Mouse (Mus musculus) hindbrain, postnatal 0 days (tissue): ENCODE measurements around the gene Nol10. TPM values are rescaled to one million over a fixed set of nuclear protein-coding genes. Genes with fewer than 3 reads are reported as not detected.
"Not testable (repeated sequence)": the region's sequence is repeated elsewhere in the genome, so short reads cannot be mapped to it uniquely, and the experiment has no call there.

ENCODE experiments used
- ATAC-seq: fragments of 200-750 bp; cut with Nextera tagmentation; 2 replicates; pipeline ENCODE4 v1.8.0; 2017; ENCODE audit warnings: mild to moderate bottlenecking, moderate TSS enrichment, moderate library complexity
- DNase-seq: peaks from one replicate; pipeline ENCODE4 v3.0.0-alpha.2; 2015; ENCODE audit warnings: low spot score
- H3K27ac ChIP-seq: fragments of 300-500 bp; sonication (generic); 2 replicates; pipeline ENCODE4 v1.5.1; 2014; ENCODE audit warnings: mild to moderate bottlenecking
- H3K27me3 ChIP-seq: fragments of 300-500 bp; sonication (generic); 2 replicates; pipeline ENCODE4 v1.6.1; 2014; ENCODE audit warnings: low read length, mixed read lengths; ENCODE audit not compliant: insufficient read depth
- H3K36me3 ChIP-seq: fragments of 300-500 bp; sonication (generic); 2 replicates; pipeline ENCODE4 v1.6.1; 2014; ENCODE audit warnings: low read length, mixed read lengths; ENCODE audit not compliant: insufficient read depth
- H3K4me1 ChIP-seq: fragments of 300-500 bp; sonication (generic); 2 replicates; pipeline ENCODE4 v1.6.1; 2014; ENCODE audit warnings: antibody characterized with exemption, low read length, mixed read lengths; ENCODE audit not compliant: insufficient read depth
- H3K4me2 ChIP-seq: fragments of 300-500 bp; sonication (generic); 2 replicates; pipeline ENCODE4 v1.6.1; 2014; ENCODE audit warnings: low read depth, mild to moderate bottlenecking, low read length, moderate library complexity, mixed read lengths
- H3K4me3 ChIP-seq: fragments of 300-500 bp; sonication (generic); 2 replicates; pipeline ENCODE4 v1.5.1; 2014; ENCODE audit warnings: low read length
- H3K9ac ChIP-seq: fragments of 300-500 bp; sonication (generic); replicated peaks from 2 replicates; pipeline ENCODE4 v1.6.1; 2014; ENCODE audit warnings: mild to moderate bottlenecking, low read length, moderate library complexity, mixed read lengths
- H3K9me3 ChIP-seq: fragments of 300-500 bp; sonication (generic); 2 replicates; pipeline ENCODE4 v1.6.1; 2016; ENCODE audit warnings: low read length, mixed read lengths
- CTCF ChIP-seq: IDR thresholded peaks from 2 replicates; pipeline ENCODE4 v1.5.1; 2016; ENCODE audit warnings: antibody characterized with exemption, control low read depth, low read depth
- WGBS: fragments of 180-500 bp; shearing (Covaris S2); extraction: QIAGEN DNeasy Blood & Tissue Kit; methylation state at CpG from one replicate; pipeline ENCODE4 v1.1.7; 2014; 5-methylcytosine and 5-hydroxymethylcytosine counted together
- polyA plus RNA-seq: library from polyadenylated mRNA; unstranded; fragments of >200 nt; fragmentation: Nextera tagmentation; extraction: Ambion mirVana; gene quantifications from 2 replicates; pipeline ENCODE4 v1.2.1, GENCODE M21; 2015
- total RNA-seq: library from RNA; depleted of rRNA; stranded (reverse); fragments of >200 nt; gene quantifications from 2 replicates; pipeline ENCODE4 v1.2.3, GENCODE M21; 2014

Nol10 gene
- total and polyA plus RNA-seq, 2 experiments from 2014 or later = 7.1 to 12.0 TPM

GRCm38 (mm10) chr12:17450503-17450902 is 102.2 kb downstream of the Nol10 start:
- Histone ChIP-seq H3K27ac (no peak overlapping the region), H3K4me3 (no peak overlapping the region), H3K9ac (no peak overlapping the region), H3K27me3 (no peaks in the 10 kb centered on the region), H3K9me3 (no peaks in the 10 kb centered on the region), H3K4me2 (no peak overlapping the region), H3K4me1 (no peaks in the 10 kb centered on the region), H3K36me3 (no peaks in the 10 kb centered on the region)
- no peak for ATAC-seq
- WGBS = 81% methylated on average over 4 of the region's 4 CpGs
- no peak for TF ChIP-seq CTCF
- DNase-seq = no peak

DNA sequence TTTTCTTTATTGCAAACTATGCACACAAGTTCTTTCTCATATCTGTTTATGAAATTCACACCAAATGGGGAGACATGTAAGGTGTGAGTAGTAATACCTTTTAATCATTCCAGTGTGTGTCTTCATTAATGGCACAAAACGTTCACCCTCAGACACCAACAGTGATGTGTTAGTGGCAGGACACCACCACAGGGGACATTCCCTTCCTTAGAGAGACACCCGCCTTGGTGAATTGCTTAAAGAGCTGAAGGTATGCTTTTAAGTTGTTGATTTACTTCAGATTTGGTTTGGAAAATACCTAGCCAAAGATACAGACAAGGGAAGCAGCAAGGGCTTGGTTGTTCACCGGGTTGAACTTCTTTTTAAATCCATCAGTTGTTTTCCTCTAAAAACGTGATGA is 102.7 kb downstream of the Nol10 start:
- Histone ChIP-seq H3K27me3 (no peaks in the 10 kb centered on the region), H3K4me3 (no peak overlapping the region), H3K27ac (no peak overlapping the region), H3K36me3 (no peaks in the 10 kb centered on the region), H3K4me2 (no peak overlapping the region), H3K9ac (no peak overlapping the region), H3K4me1 (no peaks in the 10 kb centered on the region), H3K9me3 (no peaks in the 10 kb centered on the region)
- WGBS = 71% methylated on average over 4 of the region's 4 CpGs
- DNase-seq (no peak), ATAC-seq (no peak)
- TF ChIP-seq CTCF = no peak

- Histone ChIP-seq H3K4me3 (no peak overlapping the region), H3K36me3 (no peaks in the 10 kb centered on the region), H3K9ac (no peak overlapping the region), H3K27ac (no peak overlapping the region), H3K4me1 (no peaks in the 10 kb centered on the region), H3K27me3 (no peaks in the 10 kb centered on the region), H3K9me3 (no peaks in the 10 kb centered on the region), H3K4me2 (no peak overlapping the region)
- TF ChIP-seq CTCF = no peak
- ATAC-seq (no peak), DNase-seq (no peak)
- WGBS = 79% methylated on average over 1 of the region's 1 CpGs
Observed at GRCm38 (mm10) chr12:17452273-17452672, 104.0 kb downstream of the Nol10 start.

- no peak for TF ChIP-seq CTCF
- ATAC-seq (no peak), DNase-seq (no peak)
- no peak overlapping the region for H3K4me3 ChIP-seq
- WGBS = 60% methylated on average over 5 of the region's 5 CpGs
- H3K36me3 ChIP-seq = no peaks in the 10 kb centered on the region
- H3K4me1 ChIP-seq = no peaks in the 10 kb centered on the region
- H3K4me2 ChIP-seq = no peak overlapping the region
- H3K27me3 ChIP-seq = no peaks in the 10 kb centered on the region
- no peak overlapping the region for H3K9ac ChIP-seq
- H3K27ac ChIP-seq = no peak overlapping the region
- H3K9me3 ChIP-seq = no peaks in the 10 kb centered on the region
Observed at GRCm38 (mm10) chr12:17453918-17454317, 105.7 kb downstream of the Nol10 start.

GRCm38 (mm10) chr12:17455096-17455495 is 106.8 kb downstream of the Nol10 start:
- no peak for ATAC-seq

DNA sequence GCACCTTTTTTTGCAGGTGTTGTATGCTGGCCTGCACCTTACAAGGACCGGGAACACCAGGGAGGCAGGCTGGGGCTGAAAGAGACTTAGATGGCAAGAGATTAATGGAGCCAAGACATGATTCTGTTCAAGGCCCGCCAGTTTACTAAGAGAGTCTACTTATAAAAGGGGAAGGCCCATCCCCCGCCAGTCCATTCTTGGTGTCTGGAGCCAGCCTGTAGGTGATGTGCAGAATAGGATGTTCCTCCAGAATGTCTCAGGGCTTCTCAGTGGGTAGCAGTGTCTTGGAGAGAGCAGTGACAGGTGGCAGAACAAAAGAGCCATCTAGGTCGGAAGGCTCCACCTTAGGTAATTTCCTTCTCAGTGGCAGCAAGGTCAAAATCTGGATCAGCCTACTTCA is 111.0 kb downstream of the Nol10 start:
- H3K4me1 ChIP-seq, H3K9me3 ChIP-seq, H3K4me3 ChIP-seq, H3K27me3 ChIP-seq, H3K27ac ChIP-seq, H3K4me2 ChIP-seq, H3K36me3 ChIP-seq, ATAC-seq, H3K9ac ChIP-seq, DNase-seq: not testable (repeated sequence)
- 93% methylated on average over 4 of the region's 4 CpGs for WGBS

More at GRCm38 (mm10) chr12:17455096-17455495, 106.8 kb downstream of the Nol10 start:
- H3K4me2 ChIP-seq = no peak overlapping the region
- no peak for DNase-seq
- no peaks in the 10 kb centered on the region for H3K27me3 ChIP-seq
- WGBS = 89% methylated on average over 5 of the region's 5 CpGs
- H3K27ac ChIP-seq = no peak overlapping the region
- no peak overlapping the region for H3K4me3 ChIP-seq
- H3K4me1 ChIP-seq = no peaks in the 10 kb centered on the region
- TF ChIP-seq CTCF = no peak
- no peaks in the 10 kb centered on the region for H3K36me3 ChIP-seq
- H3K9me3 ChIP-seq = no peaks in the 10 kb centered on the region
- H3K9ac ChIP-seq = no peak overlapping the region

DNA sequence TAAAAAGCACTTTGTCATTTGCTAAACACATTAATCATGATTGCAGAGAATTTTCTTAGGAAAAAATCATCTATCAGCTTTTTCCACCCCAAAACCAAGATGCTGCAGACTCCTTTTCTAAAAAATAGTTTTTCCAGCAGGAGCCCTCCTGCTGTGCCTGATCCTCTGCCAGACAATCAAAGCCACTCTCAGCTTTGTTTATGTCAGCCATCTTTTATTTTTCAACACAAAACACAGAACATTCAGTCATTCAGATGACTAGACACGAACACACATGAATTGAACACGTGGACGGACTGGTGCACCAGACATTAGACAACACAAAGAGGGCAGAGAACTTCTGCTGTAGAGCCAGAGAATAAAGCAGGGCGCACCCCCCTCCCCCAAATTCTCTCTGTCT is 115.4 kb downstream of the Nol10 start:
- DNase-seq = no peak
- WGBS = 34% methylated on average over 4 of the region's 4 CpGs
- Histone ChIP-seq H3K27ac (no peak overlapping the region), H3K9ac (no peak overlapping the region), H3K27me3 (no peaks in the 10 kb centered on the region), H3K4me1 (no peaks in the 10 kb centered on the region), H3K36me3 (no peaks in the 10 kb centered on the region), H3K9me3 (no peaks in the 10 kb centered on the region), H3K4me2 (no peak overlapping the region), H3K4me3 (no peak overlapping the region)
- no peak for TF ChIP-seq CTCF
- no peak for ATAC-seq

GRCm38 (mm10) chr12:17464550-17464949 is 116.3 kb downstream of the Nol10 start:
- DNase-seq = not testable (repeated sequence)

More at GRCm38 (mm10) chr12:17464550-17464949, 116.3 kb downstream of the Nol10 start:
- H3K9ac ChIP-seq, H3K4me3 ChIP-seq, H3K4me2 ChIP-seq, H3K27ac ChIP-seq, H3K9me3 ChIP-seq, H3K4me1 ChIP-seq, H3K27me3 ChIP-seq, ATAC-seq, H3K36me3 ChIP-seq: not testable (repeated sequence)
- WGBS = 85% methylated on average over 5 of the region's 5 CpGs
